Mouse (Mus musculus): Measurements from ENCODE around the gene Rai14. TPM values are rescaled to one million over a fixed set of nuclear protein-coding genes. Genes with fewer than 3 reads are reported as not detected.

Gene Rai14
- total and polyA plus RNA-seq, 3 experiments = not detected

DNA sequence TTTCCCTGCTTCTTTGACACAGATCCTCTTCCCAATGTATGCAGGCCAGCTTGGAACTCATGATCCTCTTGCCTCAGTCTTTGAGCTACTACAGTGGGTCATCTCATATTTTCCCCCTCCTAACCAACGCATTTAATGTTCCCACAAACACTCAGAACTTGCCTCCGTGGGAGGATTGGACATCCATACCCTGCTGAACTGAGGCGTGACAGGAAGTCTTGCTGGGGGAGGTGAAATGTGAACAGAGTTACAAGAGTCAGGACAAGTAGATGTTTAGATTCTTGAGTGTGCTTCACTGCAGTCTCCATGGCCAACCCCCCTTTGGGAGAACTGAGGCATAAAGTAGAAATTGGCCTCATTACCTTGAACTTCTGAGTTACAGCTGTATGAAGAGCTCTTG is 17.0 kb upstream of the Rai14 start:
- Histone ChIP-seq H3K9ac (ENCODE audit: control insufficient read depth, low read depth, low read length, poor library complexity, severe bottlenecking) (no peak overlapping the region), H3K36me3 (ENCODE audit: control insufficient read depth in 1 of 2, insufficient read depth in 2 of 2, low read length in 2 of 2) (no peaks in the 10 kb centered on the region), H3K9me3 (replicated peaks; ENCODE audit: insufficient read depth, low read length) (no peaks in the 10 kb centered on the region), H3K4me1 (ENCODE audit: control insufficient read depth in 1 of 2, insufficient read depth in 2 of 2, low read length in 2 of 2) (no peaks in the 10 kb centered on the region), H3K79me2 (ENCODE audit: control insufficient read depth, insufficient read depth, low read length, poor library complexity) (no peaks in the 10 kb centered on the region), H3K27ac (ENCODE audit: control insufficient read depth, low read depth, low read length) (no peak overlapping the region), H3K27me3 (ENCODE audit: control insufficient read depth in 1 of 2, insufficient read depth in 2 of 2, low read length in 2 of 2) (no peaks in the 10 kb centered on the region), H3K4me3 (ENCODE audit: control insufficient read depth in 1 of 2, insufficient read depth in 1 of 2, low read depth in 2 of 2, low read length in 2 of 2) (no peak overlapping the region)
- TF ChIP-seq ZC3H11A (IDR thresholded peaks at IDR 0.05; ENCODE audit: low read depth, low read length) = no peak
- DNase-seq (ENCODE audit: low read depth, low spot score) = no peak

DNA sequence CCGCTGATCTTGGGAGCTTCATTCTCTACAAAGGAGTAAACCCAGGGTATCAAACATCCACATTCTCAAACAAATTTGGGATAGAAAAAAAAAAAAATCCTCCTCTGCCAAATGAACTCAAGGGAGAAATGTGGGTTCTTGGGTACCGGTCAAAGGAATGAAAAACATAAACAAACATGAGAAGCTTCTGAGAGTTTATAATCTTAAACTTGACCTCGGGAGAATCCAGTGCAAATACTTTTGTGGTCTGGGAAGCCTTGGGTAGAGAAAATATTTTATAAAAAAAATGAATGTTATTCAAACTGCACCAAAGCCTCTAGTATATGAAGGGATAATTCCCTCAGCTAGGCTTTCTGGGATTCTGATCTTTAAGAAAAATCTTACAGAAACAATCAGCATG is 11.8 kb upstream of the Rai14 start:
- Histone ChIP-seq H3K9ac (ENCODE audit: control insufficient read depth, low read depth, low read length, poor library complexity, severe bottlenecking) (no peak overlapping the region), H3K27ac (ENCODE audit: control insufficient read depth, low read depth, low read length) (no peak overlapping the region), H3K4me1 (ENCODE audit: control insufficient read depth in 1 of 2, insufficient read depth in 2 of 2, low read length in 2 of 2) (no peaks in the 10 kb centered on the region), H3K36me3 (ENCODE audit: control insufficient read depth in 1 of 2, insufficient read depth in 2 of 2, low read length in 2 of 2) (no peaks in the 10 kb centered on the region), H3K4me3 (ENCODE audit: control insufficient read depth in 1 of 2, insufficient read depth in 1 of 2, low read depth in 2 of 2, low read length in 2 of 2) (no peak overlapping the region), H3K27me3 (ENCODE audit: control insufficient read depth in 1 of 2, insufficient read depth in 2 of 2, low read length in 2 of 2) (no peaks in the 10 kb centered on the region), H3K79me2 (ENCODE audit: control insufficient read depth, insufficient read depth, low read length, poor library complexity) (no peaks in the 10 kb centered on the region), H3K9me3 (replicated peaks; ENCODE audit: insufficient read depth, low read length) (no peaks in the 10 kb centered on the region)
- no peak for TF ChIP-seq MEF2A (IDR thresholded peaks at IDR 0.05; ENCODE audit: extremely low read depth, insufficient replicate concordance, low read depth, low read length, poor library complexity, severe bottlenecking)
- no peak for TF ChIP-seq USF2 (IDR thresholded peaks at IDR 0.05; ENCODE audit: borderline replicate concordance in 1 of 2, insufficient read depth in 1 of 2, low read depth in 1 of 2, low read length in 2 of 2)
- TF ChIP-seq ZKSCAN1 (IDR thresholded peaks at IDR 0.05; ENCODE audit: low read depth, low read length) = no peak
- no peak for TF ChIP-seq ZMIZ1 (IDR thresholded peaks at IDR 0.05; ENCODE audit: low read depth, low read length)
- TF ChIP-seq CHD2 (IDR thresholded peaks at IDR 0.05; ENCODE audit: low read length) = no peak
- TF ChIP-seq POLR2AphosphoS2 (IDR thresholded peaks at IDR 0.05; ENCODE audit: low read length) = no peak
- TF ChIP-seq MAFK (IDR thresholded peaks at IDR 0.05; ENCODE audit: borderline replicate concordance, low read depth, low read length) = no peak
- no peak for TF ChIP-seq POLR2A (IDR thresholded peaks at IDR 0.05; ENCODE audit: control insufficient read depth in 1 of 2, insufficient read depth in 1 of 2, low read depth in 1 of 2, low read length in 2 of 2, poor library complexity in 1 of 2)
- no peak for TF ChIP-seq BHLHE40 (IDR thresholded peaks at IDR 0.05; ENCODE audit: borderline replicate concordance, low read depth, low read length)
- TF ChIP-seq TBP (IDR thresholded peaks at IDR 0.05; ENCODE audit: low read depth, low read length) = no peak
- no peak for TF ChIP-seq ETS1 (IDR thresholded peaks at IDR 0.05; ENCODE audit: low read depth, low read length)
- TF ChIP-seq MAZ (IDR thresholded peaks at IDR 0.05; ENCODE audit: low read depth, low read length) = no peak
- no peak for TF ChIP-seq MYC (IDR thresholded peaks at IDR 0.05; ENCODE audit: low read depth, low read length)
- TF ChIP-seq CHD1 (IDR thresholded peaks at IDR 0.05; ENCODE audit: low read depth, low read length) = no peak
- no peak for DNase-seq (ENCODE audit: low read depth, low spot score)

DNA sequence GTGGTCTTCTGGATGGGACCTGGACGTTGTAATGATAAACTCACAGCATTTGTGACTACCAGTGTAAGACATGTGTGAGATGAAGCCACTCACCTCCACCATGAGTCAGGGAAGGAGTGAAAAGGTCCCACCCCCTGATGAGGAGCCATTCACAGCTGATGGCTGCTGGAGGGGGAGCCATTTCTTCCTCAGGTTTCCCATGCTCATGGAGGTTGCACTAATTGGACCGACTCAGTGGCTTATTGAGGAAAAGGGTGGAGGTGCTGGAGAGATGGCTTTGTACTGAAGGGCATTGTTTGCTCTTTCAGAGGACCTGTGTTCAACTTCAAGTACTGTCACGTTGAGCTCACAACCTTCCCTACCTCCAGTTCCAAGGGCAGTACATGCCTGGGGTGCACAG is 10.4 kb upstream of the Rai14 start:
- no peak overlapping the region for H3K27ac ChIP-seq (ENCODE audit: control insufficient read depth, low read depth, low read length)
- H3K36me3 ChIP-seq (ENCODE audit: control insufficient read depth in 1 of 2, insufficient read depth in 2 of 2, low read length in 2 of 2) = no peaks in the 10 kb centered on the region
- no peaks in the 10 kb centered on the region for H3K9me3 ChIP-seq (replicated peaks; ENCODE audit: insufficient read depth, low read length)
- no peak overlapping the region for H3K9ac ChIP-seq (ENCODE audit: control insufficient read depth, low read depth, low read length, poor library complexity, severe bottlenecking)
- H3K4me3 ChIP-seq (ENCODE audit: control insufficient read depth in 1 of 2, insufficient read depth in 1 of 2, low read depth in 2 of 2, low read length in 2 of 2) = no peak overlapping the region
- no peak for DNase-seq (ENCODE audit: low read depth, low spot score)
- no peak for TF ChIP-seq TBP (IDR thresholded peaks at IDR 0.05; ENCODE audit: low read depth, low read length)
- no peak for TF ChIP-seq MAZ (IDR thresholded peaks at IDR 0.05; ENCODE audit: low read depth, low read length)
- TF ChIP-seq MAX (IDR thresholded peaks at IDR 0.05; ENCODE audit: low read length) = no peak
- TF ChIP-seq GABPA (IDR thresholded peaks at IDR 0.05; ENCODE audit: low read depth, low read length) = no peak
- H3K4me1 ChIP-seq (ENCODE audit: control insufficient read depth in 1 of 2, insufficient read depth in 2 of 2, low read length in 2 of 2) = no peaks in the 10 kb centered on the region
- H3K27me3 ChIP-seq (ENCODE audit: control insufficient read depth in 1 of 2, insufficient read depth in 2 of 2, low read length in 2 of 2) = no peaks in the 10 kb centered on the region
- no peaks in the 10 kb centered on the region for H3K79me2 ChIP-seq (ENCODE audit: control insufficient read depth, insufficient read depth, low read length, poor library complexity)

All from MEL (cell line).